Mouse (Mus musculus) hindbrain, embryonic 16.5 days (tissue): ENCODE results near the gene Slc7a11. TPM values are rescaled to one million over a fixed set of nuclear protein-coding genes. Genes with fewer than 3 reads are reported as not detected.

Experiments
- ATAC-seq: fragments of 200-750 bp; cut with Nextera tagmentation; 2 replicates; pipeline ENCODE4 v1.8.0; 2017; ENCODE audit warnings: moderate TSS enrichment, moderate library complexity
- H3K27ac ChIP-seq: fragments of 300-500 bp; sonication (generic); 2 replicates; pipeline ENCODE4 v1.5.1; 2014; ENCODE audit warnings: low read depth, mild to moderate bottlenecking, control low read depth, low read length, moderate library complexity
- H3K27me3 ChIP-seq: fragments of 300-500 bp; sonication (generic); replicated peaks from 2 replicates; pipeline ENCODE4 v1.6.1; 2014; ENCODE audit warnings: low read length; ENCODE audit not compliant: control insufficient read depth, insufficient read depth
- H3K36me3 ChIP-seq: fragments of 300-500 bp; sonication (generic); 2 replicates; pipeline ENCODE4 v1.6.1; 2014; ENCODE audit warnings: mild to moderate bottlenecking, low read length, moderate library complexity, mixed read lengths; ENCODE audit not compliant: control insufficient read depth, insufficient read depth
- H3K4me1 ChIP-seq: fragments of 300-500 bp; sonication (generic); 2 replicates; pipeline ENCODE4 v1.6.1; 2014; ENCODE audit warnings: low read depth, low read length; ENCODE audit not compliant: control insufficient read depth, insufficient read depth
- H3K4me2 ChIP-seq: fragments of 300-500 bp; sonication (generic); 2 replicates; pipeline ENCODE4 v1.6.1; 2014; ENCODE audit warnings: mild to moderate bottlenecking, low read length, control low read depth, moderate library complexity
- H3K4me3 ChIP-seq: fragments of 300-500 bp; sonication (generic); 2 replicates; pipeline ENCODE4 v1.5.1; 2014; ENCODE audit warnings: mild to moderate bottlenecking, low read length, control low read depth, moderate library complexity
- H3K9ac ChIP-seq: fragments of 300-500 bp; sonication (generic); 2 replicates; pipeline ENCODE4 v1.6.1; 2014; ENCODE audit warnings: low read depth, mild to moderate bottlenecking, control low read depth, low read length, moderate library complexity
- H3K9me3 ChIP-seq: fragments of 300-500 bp; sonication (generic); 2 replicates; pipeline ENCODE4 v1.6.1; 2014; ENCODE audit warnings: mild to moderate bottlenecking, low read length, moderate library complexity; ENCODE audit not compliant: control insufficient read depth
- WGBS: fragments of 180-500 bp; shearing (Covaris S2); extraction: QIAGEN DNeasy Blood & Tissue Kit; methylation state at CpG from one replicate; pipeline ENCODE4 v1.1.7; 2014; 5-methylcytosine and 5-hydroxymethylcytosine counted together
- polyA plus RNA-seq: library from polyadenylated mRNA; unstranded; fragments of >200 nt; fragmentation: Nextera tagmentation; extraction: Ambion mirVana; gene quantifications from 2 replicates; pipeline ENCODE4 v1.2.1, GENCODE M21; 2015

Slc7a11 gene
- polyA plus RNA-seq, 1 experiment from 2014 or later = 3.4 TPM

GRCm38 (mm10) chr3:50344411-50344810, 99.0 kb downstream of the Slc7a11 start:
- no peak overlapping the region for H3K9ac ChIP-seq
- H3K27ac ChIP-seq = no peak overlapping the region
- H3K4me2 ChIP-seq = no peak overlapping the region
- H3K36me3 ChIP-seq = no peaks in the 10 kb centered on the region
- no peaks in the 10 kb centered on the region for H3K4me1 ChIP-seq
- H3K27me3 ChIP-seq = no peaks in the 10 kb centered on the region
- WGBS = 84% methylated on average over 1 of the region's 1 CpGs
- H3K9me3 ChIP-seq = peaks cover 3% of the 10 kb centered on the region; the same call in 1 of the 2 replicates
- H3K4me3 ChIP-seq = no peak overlapping the region
- no peak for ATAC-seq

GRCm38 (mm10) chr3:50324524-50324923, 118.9 kb downstream of the Slc7a11 start:
- Histone ChIP-seq H3K4me2 (no peak overlapping the region), H3K27ac (no peak overlapping the region), H3K9me3 (no peaks in the 10 kb centered on the region), H3K36me3 (no peaks in the 10 kb centered on the region), H3K4me3 (no peak overlapping the region), H3K4me1 (no peaks in the 10 kb centered on the region), H3K9ac (no peak overlapping the region), H3K27me3 (no peaks in the 10 kb centered on the region)
- ATAC-seq = no peak
- 57% methylated on average over 8 of the region's 8 CpGs for WGBS

DNA sequence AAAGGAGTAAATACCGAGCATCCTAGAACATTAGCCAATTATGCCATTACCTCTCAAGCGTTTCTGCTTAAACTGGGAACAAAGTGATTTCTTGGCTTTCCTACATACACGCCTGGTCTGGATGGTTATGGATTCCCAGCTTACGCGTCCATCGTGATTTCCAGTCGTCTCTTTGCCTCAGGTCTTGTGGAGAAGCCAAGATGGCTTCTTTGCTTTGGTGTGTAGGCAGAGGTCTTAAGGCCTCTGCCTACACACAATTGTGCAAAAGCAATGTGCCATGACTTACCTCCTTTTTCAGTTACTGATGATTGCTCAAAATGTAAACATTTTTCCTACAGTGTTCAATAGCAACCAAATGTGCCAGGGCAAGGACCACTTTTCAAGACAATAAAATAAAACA, 119.5 kb downstream of the Slc7a11 start:
- H3K27ac ChIP-seq = no peak overlapping the region
- no peaks in the 10 kb centered on the region for H3K27me3 ChIP-seq
- H3K4me2 ChIP-seq = no peak overlapping the region
- H3K36me3 ChIP-seq = no peaks in the 10 kb centered on the region
- no peak overlapping the region for H3K9ac ChIP-seq
- H3K9me3 ChIP-seq = no peaks in the 10 kb centered on the region
- no peaks in the 10 kb centered on the region for H3K4me1 ChIP-seq
- 84% methylated on average over 7 of the region's 7 CpGs for WGBS
- H3K4me3 ChIP-seq = no peak overlapping the region
- no peak for ATAC-seq

- Histone ChIP-seq H3K4me1 (no peaks in the 10 kb centered on the region), H3K4me2 (no peak overlapping the region), H3K27me3 (no peaks in the 10 kb centered on the region), H3K9me3 (no peaks in the 10 kb centered on the region), H3K9ac (no peak overlapping the region), H3K36me3 (no peaks in the 10 kb centered on the region), H3K4me3 (no peak overlapping the region), H3K27ac (no peak overlapping the region)
- 81% methylated on average over 2 of the region's 2 CpGs for WGBS
- ATAC-seq = no peak
These were observed 122.6 kb downstream of the Slc7a11 start for GRCm38 (mm10) chr3:50320862-50321261.

- ATAC-seq = no peak
- H3K36me3 ChIP-seq = no peaks in the 10 kb centered on the region
- H3K27ac ChIP-seq = no peak overlapping the region
- H3K4me3 ChIP-seq = no peak overlapping the region
- H3K4me2 ChIP-seq = no peak overlapping the region
- H3K27me3 ChIP-seq = no peaks in the 10 kb centered on the region
- WGBS = 54% methylated on average over 3 of the region's 3 CpGs
- no peaks in the 10 kb centered on the region for H3K9me3 ChIP-seq
- no peak overlapping the region for H3K9ac ChIP-seq
- no peaks in the 10 kb centered on the region for H3K4me1 ChIP-seq
These were observed 125.3 kb downstream of the Slc7a11 start for GRCm38 (mm10) chr3:50318074-50318473.

GRCm38 (mm10) chr3:50313816-50314215, 129.6 kb downstream of the Slc7a11 start:
- WGBS = 47% methylated on average over 3 of the region's 3 CpGs
- peak; percentile 76 for ATAC-seq
- H3K9ac ChIP-seq = no peak overlapping the region

DNA sequence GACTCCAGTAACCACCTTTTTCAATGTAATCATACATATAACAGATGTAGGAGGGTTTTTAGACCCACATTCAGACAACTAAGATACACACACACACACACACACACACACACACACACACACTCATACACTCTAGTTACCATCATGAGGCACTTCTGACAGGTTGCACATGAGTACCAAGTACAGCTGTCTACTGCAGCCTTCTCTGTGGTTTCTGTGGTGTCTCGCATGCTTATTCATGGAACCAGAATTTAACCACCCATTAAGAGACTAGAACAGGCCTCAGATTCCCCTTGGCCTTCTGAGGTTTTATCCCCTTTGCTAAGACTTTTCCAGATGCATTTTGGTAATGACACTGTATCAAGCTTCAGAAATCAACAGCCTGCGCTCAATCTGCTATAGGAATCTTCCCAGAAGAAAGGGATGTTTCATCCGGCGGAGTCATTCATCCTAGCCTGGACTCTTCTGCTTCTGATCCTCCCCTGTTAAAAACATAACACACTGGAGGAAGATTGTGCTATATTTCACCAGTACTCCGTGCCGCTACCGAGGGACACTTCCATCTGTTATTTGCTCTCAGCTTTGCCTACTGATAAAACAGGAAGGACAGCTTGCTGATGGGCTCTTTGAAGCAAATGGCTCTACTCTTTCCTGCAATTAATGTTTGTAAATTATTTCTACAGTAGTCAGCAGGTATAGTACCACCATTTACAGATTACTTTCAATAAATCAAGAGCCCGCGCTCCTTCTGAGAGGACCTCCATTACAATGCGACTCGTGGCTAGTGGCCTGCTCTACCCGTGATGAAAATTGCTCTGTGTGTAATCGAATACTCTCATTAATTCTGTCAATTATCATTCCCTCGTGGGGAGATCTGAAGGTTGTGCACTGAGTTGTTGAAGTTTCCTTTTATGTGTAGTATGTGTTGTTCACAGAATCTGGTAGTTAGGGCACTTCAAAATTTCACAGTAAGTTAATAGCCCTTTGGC, 135.8 kb downstream of the Slc7a11 start:
- ATAC-seq = no peak
- no peak overlapping the region for H3K4me2 ChIP-seq
- H3K4me3 ChIP-seq = no peak overlapping the region
- H3K27me3 ChIP-seq = no peaks in the 10 kb centered on the region; the same call in 1 of the 2 replicates
- no peaks in the 10 kb centered on the region for H3K9me3 ChIP-seq
- no peak overlapping the region for H3K27ac ChIP-seq
- 62% methylated on average over 14 of the region's 14 CpGs for WGBS
- H3K36me3 ChIP-seq = no peaks in the 10 kb centered on the region
- no peak overlapping the region for H3K9ac ChIP-seq
- H3K4me1 ChIP-seq = no peaks in the 10 kb centered on the region

More at GRCm38 (mm10) chr3:50313816-50314215, 129.6 kb downstream of the Slc7a11 start:
- Histone ChIP-seq H3K4me2 (no peak overlapping the region), H3K9me3 (no peaks in the 10 kb centered on the region), H3K4me1 (no peaks in the 10 kb centered on the region), H3K27ac (no peak overlapping the region), H3K4me3 (no peak overlapping the region), H3K36me3 (no peaks in the 10 kb centered on the region), H3K27me3 (no peaks in the 10 kb centered on the region; the same call in 1 of the 2 replicates)

- no peaks in the 10 kb centered on the region for H3K4me1 ChIP-seq
- no peak overlapping the region for H3K4me2 ChIP-seq
- 75% methylated on average over 8 of the region's 8 CpGs for WGBS
- H3K9ac ChIP-seq = no peak overlapping the region
- H3K9me3 ChIP-seq = no peaks in the 10 kb centered on the region
- no peak overlapping the region for H3K27ac ChIP-seq
- H3K36me3 ChIP-seq = no peaks in the 10 kb centered on the region
- ATAC-seq = peak; percentile 67
- H3K27me3 ChIP-seq = no peaks in the 10 kb centered on the region; the same call in 1 of the 2 replicates
- H3K4me3 ChIP-seq = no peak overlapping the region
These were observed 137.1 kb downstream of the Slc7a11 start for GRCm38 (mm10) chr3:50306334-50306733.

- 53% methylated on average over 4 of the region's 4 CpGs for WGBS
- H3K4me2 ChIP-seq = no peak overlapping the region
- H3K4me1 ChIP-seq = peaks cover 6% of the 10 kb centered on the region; the same call in 1 of the 2 replicates
- no peaks in the 10 kb centered on the region for H3K9me3 ChIP-seq
- no peak for ATAC-seq
- H3K9ac ChIP-seq = no peak overlapping the region
- no peak overlapping the region for H3K4me3 ChIP-seq
- no peaks in the 10 kb centered on the region for H3K27me3 ChIP-seq
- no peaks in the 10 kb centered on the region for H3K36me3 ChIP-seq
- no peak overlapping the region for H3K27ac ChIP-seq
These were observed 139.3 kb downstream of the Slc7a11 start for GRCm38 (mm10) chr3:50304137-50304536.
